Mouse (Mus musculus): ENCODE results near the gene Acsm3.

The Acsm3 gene

DNA sequence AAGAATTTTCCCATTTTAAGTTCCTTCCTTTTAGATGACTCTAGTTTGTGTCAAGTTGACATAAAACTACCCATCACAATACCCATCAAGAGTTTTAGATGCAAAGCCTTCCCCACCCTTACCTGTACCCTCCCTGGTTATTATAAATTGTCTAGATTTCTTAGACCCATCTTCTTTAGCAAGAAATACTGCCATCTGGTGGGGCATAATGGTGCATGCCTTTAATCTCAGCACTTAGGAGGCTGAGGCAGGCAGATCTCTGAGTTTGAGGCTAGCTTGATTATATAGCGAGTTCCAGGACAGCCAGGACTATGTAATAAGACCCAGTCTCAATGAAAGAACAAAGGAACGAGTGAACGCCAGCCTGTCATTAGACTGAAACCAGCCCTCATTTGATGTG lies 39.8 kb downstream of the Acsm3 start:
- DNase-seq, result no peak

DNA sequence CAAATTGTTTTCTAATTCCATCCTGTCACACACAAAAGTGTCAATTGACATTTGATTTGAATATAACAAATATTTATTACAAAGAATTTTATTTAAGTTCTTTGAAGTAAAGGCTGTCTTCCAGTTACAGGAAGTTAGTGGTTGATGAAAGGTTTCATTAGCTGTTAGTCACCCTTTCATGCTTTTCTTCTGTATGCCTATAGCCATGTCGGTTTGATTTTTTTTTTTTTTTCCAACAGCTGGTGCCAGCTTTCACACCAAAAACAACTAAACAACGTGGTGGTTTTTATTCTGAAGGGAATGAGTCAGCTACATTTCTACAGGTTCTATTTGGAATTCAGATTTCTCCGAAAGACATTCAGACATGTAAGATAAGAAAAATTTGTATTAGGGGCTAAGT lies 40.3 kb downstream of the Acsm3 start:
- no peak for DNase-seq

DNA sequence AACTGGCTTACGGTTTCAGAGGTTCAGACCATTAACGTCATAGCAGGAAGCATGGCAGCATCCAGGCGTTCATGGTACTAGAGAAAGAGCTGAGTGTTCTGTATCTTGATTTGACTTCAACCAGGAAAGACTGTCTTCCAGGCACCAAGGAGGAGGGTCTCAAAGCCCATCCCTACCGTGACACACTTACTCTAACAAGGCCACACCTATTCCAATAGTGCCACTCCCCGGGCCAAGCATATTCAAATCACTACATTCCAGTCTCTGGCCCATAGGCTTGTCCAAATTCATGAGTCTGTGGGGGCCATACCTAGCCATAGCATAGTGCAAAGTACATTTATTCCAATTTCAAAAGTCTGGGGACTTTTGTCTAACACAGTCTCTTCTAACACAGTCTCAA lies 46.7 kb downstream of the Acsm3 start:
- no peak for DNase-seq

DNA sequence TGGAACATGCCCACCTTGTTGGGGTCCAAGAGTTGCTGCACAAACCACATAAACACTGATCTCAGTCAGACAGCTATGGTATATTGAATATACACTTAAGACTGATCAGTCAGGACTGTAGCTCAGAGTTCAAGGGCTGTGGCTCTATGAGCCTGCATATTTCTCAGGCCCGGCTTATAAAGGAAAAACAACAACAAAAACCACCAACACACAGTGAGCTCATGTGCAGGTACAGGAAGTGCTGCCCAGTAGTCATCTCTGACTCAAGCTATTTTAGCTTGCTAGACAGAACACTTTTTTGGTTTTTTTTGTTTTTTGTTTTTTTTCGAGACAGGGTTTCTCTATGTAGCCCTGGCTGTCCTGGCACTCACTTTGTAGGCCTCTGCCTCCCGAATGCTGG lies 48.0 kb downstream of the Acsm3 start:
- DNase-seq, result no peak

DNA sequence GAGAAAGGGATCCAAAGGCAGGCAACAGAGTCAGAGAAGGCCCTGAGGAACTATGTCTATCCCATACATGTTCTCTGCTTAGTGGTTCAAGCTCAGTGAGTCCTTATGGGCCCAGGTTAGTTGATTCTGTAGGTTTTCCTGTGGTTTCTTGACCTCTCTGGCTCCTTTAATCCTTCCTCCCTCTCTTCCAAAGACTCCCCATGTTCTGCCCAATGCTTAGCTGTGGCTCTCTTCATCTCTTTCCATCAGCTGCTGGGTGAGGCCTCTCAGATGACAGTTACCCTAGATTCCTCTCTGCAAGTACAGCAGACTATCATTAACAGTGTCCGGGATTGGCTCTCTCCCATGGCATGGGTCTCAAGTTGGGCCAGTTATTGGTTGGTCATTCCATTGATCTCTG lies 74.6 kb downstream of the Acsm3 start:
- no peak for DNase-seq

DNA sequence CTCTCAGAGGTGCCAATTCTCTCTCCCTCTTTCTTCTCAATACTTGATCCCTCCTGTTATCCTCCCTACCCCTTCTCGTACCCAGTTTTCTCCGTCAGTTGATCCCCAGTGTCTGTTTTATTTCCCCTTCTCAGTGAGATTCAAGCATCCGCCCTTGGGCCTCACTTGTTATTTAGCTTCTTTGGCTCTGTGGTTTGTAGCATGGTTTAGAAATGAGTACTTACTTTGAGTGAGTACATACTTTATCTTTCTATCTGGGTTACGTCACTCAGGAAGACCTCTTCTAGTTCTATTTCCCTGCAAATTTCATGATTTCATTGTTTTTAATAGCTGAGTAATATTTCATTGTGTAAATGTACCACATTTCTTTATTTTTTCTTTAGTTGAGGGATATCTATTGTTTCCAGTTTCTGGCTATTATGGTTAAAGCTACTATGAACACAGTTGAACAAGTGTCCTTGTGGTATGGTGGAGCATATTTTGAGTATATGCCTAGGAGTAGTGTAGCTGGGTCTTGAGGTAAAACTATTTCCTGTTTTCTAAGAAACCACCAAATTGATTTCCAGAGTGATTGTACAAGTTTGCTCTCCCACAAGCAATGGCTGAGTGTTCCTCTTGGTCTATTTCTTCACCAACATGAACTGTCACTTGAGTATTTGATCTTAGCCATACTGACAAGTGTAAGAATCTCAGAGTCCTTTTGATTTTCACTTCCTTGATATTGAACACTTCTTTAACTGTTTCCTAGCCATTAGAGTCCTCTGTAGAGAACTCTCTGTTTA lies 75.5 kb downstream of the Acsm3 start:
- DNase-seq, result no peak

All from cerebellum, postnatal 14 days (tissue).